Mouse (Mus musculus) regulatory T cell (primary cell): ENCODE results near the gene Pdxp.

ENCODE experiments used
- in situ Hi-C: fragments of 300-600 bp; cut with MboI, MseI; formaldehyde crosslinking; loops from one replicate; pipeline ENCODE4 v1.15.1; 2025; ENCODE audit warnings: high pct_unique_total_duplicates

Gene Pdxp

GRCm38 (mm10) chr15:78913632-78914090 lies at the start of gene Pdxp:
Gene Pdxp, plus strand, starts transcription at chr15:78913919.
- in situ Hi-C loops = no loop called here

GRCm38 (mm10) chr15:78868398-78868797 lies 45.3 kb upstream of the Pdxp start:
- in situ Hi-C loops = no loop called here

DNA sequence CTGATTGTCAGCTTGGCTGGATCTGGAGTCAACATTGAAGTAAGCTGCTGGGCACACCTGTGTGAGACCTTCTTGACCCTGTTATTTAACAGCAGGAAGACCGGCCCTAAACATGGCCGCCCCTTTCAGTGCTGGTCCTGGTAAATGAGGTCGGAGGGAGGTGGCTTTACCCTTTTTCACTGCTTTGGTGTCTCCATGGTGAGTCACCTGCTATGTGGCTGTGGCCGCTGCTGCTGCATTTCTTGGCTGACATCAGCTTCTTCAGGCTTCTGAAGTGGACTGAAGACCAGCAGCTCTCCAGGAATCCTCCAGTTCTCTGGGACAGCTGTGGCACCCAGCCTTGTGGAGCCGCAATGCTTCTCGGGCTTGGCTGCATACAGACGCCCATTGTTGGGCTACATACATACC lies 44.9 kb upstream of the Pdxp start:
- in situ Hi-C loops = no loop called here

DNA sequence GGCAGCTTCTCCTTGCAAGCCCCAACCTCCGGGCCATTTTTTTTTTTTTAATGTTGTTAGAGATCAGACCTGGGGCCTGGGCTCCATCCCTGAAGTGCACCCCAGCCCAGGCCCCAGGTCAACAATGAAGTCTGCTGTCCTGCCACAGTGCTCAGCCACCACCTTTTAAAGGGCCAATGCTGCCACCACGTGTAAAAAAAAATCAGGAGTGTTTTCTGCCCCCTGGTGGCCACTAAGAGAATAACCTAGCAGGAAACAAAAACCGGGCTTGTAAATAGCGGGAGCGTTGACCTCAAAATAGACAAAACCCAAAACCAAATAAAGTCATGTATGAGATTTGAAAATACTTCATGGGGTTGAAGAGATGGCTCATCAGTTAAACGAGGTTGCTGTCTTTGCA lies 43.9 kb upstream of the Pdxp start:
- in situ Hi-C loops = no loop called here

- in situ Hi-C loops = no loop called here
Measured at GRCm38 (mm10) chr15:78872021-78872608, 41.6 kb upstream of the Pdxp start.

GRCm38 (mm10) chr15:78873803-78874435 lies 39.8 kb upstream of the Pdxp start:
- in situ Hi-C loops = no loop called here

DNA sequence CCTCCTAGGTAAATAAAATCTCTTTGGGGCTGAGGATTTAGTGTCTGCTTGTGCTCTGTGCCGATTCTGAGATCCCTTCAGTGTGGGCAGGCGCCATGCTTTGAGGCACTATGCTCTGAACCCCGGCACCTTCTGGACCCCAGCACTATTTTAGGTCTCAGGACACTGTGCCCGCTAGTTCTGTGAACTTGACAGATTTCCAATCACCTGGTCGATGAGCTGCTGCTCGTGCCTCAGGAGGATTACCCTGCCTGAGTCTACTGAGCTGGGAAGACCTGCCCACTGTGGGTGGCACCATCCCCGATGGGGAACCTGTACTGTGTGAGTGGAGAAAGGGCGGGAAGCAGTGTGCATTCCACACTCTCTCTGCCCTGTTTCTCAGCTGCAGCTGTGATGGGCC lies 38.7 kb upstream of the Pdxp start:
- in situ Hi-C loops = loop anchor here (25.0 kb wide), 1 partner anchor 1088 kb away; no protein-coding TSS in a partner anchor

GRCm38 (mm10) chr15:78875537-78875936 lies 38.2 kb upstream of the Pdxp start:
- in situ Hi-C loops = loop anchor here (25.0 kb wide), 1 partner anchor 1088 kb away; no protein-coding TSS in a partner anchor

GRCm38 (mm10) chr15:78876258-78876696 lies 37.4 kb upstream of the Pdxp start:
- in situ Hi-C loops = loop anchor here (25.0 kb wide), 1 partner anchor 1089 kb away; no protein-coding TSS in a partner anchor

- in situ Hi-C loops = loop anchor here (25.0 kb wide), 1 partner anchor 1090 kb away; no protein-coding TSS in a partner anchor
Measured at GRCm38 (mm10) chr15:78876991-78877809, 36.5 kb upstream of the Pdxp start, which contains the start of gene Gga1. Gene Gga1, plus strand, starts transcription at chr15:78877190.

DNA sequence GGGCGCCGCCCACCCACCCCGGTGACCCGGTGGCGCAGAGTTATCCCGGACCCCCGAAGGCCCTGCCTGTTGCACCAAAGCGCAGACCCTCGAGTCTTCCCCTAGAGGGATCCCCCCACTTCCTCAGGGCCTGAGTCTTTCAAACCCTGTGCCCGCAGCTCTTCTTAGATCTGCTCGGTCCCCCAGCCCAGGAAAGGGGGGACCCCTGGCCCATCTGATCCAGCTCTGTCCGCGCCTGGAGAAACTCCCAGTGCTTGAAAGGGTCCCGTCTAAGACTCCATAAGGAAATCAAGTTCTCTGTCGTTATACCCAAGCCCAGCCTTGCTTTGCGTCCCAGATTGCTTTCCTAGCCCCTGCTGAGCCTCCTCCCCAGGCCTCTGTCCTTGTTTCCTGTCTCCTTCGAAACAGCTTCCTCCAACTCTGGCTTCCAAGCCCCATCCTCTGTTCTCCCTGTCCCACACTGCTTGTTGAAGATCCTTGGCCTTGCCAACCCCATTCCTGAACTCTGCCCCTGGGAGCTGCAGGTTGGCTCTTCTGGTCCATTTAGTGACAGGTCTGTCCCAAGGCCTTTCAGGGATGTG lies 35.8 kb upstream of the Pdxp start:
- in situ Hi-C loops = loop anchor here (25.0 kb wide), 1 partner anchor 1091 kb away; no protein-coding TSS in a partner anchor

- in situ Hi-C loops = loop anchor here (25.0 kb wide), 1 partner anchor 1092 kb away; no protein-coding TSS in a partner anchor
Measured at GRCm38 (mm10) chr15:78878792-78879516, 34.8 kb upstream of the Pdxp start.

GRCm38 (mm10) chr15:78880432-78880831 lies 33.3 kb upstream of the Pdxp start:
- in situ Hi-C loops = loop anchor here (25.0 kb wide), 1 partner anchor 1093 kb away; no protein-coding TSS in a partner anchor

DNA sequence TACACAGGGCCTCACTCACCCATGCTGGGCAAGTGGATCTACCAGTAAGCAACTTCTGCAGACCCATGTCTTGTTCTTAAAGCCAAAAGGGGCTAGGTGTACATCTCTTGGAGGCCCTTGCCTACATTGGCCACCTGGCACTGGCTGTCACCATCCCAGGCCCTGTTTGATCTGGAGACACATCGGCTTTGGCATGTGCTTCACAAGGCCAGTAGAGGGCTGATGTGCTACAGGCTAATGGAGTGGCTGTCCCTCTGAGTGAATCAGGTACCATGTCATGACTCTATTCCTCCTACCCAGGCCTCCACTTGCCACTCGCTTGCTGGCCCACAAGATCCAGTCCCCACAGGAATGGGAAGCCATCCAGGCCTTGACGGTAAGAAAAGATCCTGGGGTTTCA lies 31.9 kb upstream of the Pdxp start:
- in situ Hi-C loops = loop anchor here (25.0 kb wide), 1 partner anchor 1095 kb away; no protein-coding TSS in a partner anchor

DNA sequence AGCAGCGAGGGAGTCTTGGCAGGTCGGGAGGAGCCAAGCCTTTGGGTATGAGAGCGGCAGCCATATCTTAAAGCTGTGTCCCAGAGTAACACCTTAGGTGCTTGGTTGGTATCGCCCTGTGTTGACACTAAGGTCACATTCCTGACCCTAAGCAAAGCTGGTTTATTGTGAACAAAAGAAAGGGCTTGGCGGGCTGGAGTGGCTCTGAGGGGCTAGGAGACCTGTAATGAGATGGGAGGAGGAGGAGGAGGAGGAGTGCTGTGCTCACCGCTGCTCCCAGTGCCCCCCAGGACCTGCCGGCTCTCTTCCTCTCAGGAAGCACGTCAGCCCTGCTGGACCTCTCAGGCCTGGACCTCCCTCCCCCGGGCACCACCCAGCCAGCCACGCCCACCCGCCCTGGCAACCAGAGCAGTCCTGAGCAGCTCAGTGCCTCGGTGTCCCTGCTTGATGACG lies 24.3 kb upstream of the Pdxp start:
- in situ Hi-C loops = loop anchor here (25.0 kb wide), 1 partner anchor 1102 kb away; no protein-coding TSS in a partner anchor

- in situ Hi-C loops = loop anchor here (25.0 kb wide), 1 partner anchor 1105 kb away; no protein-coding TSS in a partner anchor
Measured at GRCm38 (mm10) chr15:78892440-78892839, 21.3 kb upstream of the Pdxp start.

- in situ Hi-C loops = loop anchor here (25.0 kb wide), 1 partner anchor 1107 kb away; no protein-coding TSS in a partner anchor
Measured at GRCm38 (mm10) chr15:78894726-78895125, 19.0 kb upstream of the Pdxp start.

DNA sequence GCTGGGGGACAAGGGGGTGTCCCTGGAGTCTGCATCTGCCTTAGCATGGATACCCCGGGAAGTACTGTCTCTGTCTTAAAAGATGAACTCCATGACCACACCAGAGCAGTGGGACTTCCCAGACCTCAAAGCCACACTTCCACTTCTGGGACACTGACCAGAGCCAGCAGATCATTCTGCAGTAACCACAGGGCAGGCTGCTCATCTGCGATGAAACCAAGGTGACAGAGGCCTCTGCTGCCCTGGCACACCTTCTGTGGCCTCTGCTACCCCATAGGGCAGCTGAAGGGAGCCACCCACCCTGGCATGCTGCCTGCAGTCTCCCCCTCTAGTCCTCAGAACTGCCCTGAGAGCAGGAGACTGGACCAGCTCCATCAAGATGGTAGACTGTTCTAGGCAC lies 18.0 kb upstream of the Pdxp start:
- in situ Hi-C loops = loop anchor here (25.0 kb wide), 1 partner anchor 1108 kb away; no protein-coding TSS in a partner anchor

- in situ Hi-C loops = loop anchor here (25.0 kb wide), 1 partner anchor 1109 kb away; no protein-coding TSS in a partner anchor
Measured at GRCm38 (mm10) chr15:78896149-78896548, 17.6 kb upstream of the Pdxp start.

GRCm38 (mm10) chr15:78897488-78897887 lies 16.2 kb upstream of the Pdxp start:
- in situ Hi-C loops = loop anchor here (25.0 kb wide), 1 partner anchor 1110 kb away; no protein-coding TSS in a partner anchor
